Mouse (Mus musculus): ENCODE data around the gene 2310022A10Rik.
A peak's percentile ranks its signal among the peaks of the same experiment; 100 is the strongest.
"Not testable (repeated sequence)": the region's sequence is repeated elsewhere in the genome, so short reads cannot be mapped to it uniquely, and the experiment has no call there.

2310022A10Rik gene

DNA sequence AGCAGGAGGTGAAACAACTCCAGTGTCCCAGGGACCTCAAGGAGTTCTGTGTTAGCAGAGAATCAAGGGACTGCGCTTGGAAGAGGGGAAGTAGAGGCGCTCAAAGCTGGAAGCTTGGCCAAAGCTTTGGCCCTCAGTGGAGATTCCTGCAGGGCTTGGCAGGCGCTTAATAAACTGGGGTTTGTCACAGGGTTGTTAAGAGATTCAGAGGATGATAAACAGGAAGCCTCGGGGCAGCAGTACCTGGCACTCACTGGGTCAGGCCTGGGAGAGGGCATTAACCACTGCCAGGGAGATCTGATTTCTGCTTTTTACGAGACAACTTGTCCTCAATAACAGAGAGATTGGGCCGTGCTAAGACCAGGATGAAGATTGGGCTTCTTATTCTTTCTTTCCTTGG is 68.0 kb downstream of the 2310022A10Rik start:
- no peak for DNase-seq

DNA sequence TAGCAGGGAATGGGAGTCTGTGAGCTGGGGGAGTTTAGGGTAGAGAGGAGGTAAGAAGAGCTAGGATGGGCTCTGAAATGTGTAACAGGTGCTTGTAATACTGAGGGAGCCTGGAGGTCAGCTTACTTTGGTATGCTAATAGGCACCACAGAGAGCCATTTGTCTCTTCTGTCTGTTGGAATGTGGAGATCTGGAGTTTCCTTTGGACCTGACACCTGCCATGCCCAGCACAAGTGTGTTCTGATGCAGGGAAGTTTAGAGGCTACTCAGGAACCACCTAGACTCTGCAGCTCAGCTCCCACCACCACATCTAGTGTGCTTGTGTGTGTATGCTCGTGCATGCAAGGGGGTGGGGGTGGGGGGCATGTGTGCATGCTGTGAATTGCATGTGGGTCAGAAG is 69.2 kb downstream of the 2310022A10Rik start:
- DNase-seq, result no peak

DNA sequence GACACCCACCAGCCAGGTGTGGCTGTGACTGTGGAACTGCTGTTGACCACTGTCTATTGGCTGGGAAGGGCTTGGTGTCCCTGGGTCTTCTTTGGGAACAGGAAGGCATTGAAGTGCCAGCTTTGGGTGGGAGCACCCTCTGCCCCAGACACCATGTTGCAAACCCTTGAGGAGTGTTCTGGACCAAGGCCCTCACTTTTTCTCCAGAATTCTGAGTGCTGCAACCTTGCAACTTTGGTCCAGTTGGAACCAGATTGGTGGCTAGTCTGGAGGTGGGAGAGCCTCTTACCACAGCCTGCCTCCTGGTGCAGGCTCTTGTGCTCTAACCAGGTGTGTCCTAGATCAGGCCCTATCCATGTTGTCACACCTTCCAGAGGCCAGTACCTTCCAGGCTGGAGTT is 71.9 kb downstream of the 2310022A10Rik start:
- no peak for DNase-seq

DNA sequence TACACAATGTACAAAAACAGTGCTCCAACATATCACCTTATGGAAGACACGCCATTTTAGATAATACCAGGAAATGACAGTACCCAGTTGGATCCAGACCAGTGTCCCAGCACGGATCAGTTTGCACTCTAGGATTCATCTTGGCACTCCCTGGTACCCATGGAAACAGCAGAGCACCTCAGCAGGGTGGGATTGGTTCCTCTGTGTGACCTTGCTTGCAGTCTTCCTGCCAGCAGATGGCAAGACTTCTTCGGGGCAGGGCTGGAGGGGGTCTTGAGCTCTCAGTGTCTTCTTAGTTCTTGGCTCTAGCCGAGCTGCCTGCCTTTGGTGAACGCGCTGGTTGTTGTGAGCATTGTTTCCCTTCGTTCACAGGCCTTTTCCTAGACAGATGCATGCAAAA is 74.7 kb downstream of the 2310022A10Rik start:
- DNase-seq, result no peak

DNA sequence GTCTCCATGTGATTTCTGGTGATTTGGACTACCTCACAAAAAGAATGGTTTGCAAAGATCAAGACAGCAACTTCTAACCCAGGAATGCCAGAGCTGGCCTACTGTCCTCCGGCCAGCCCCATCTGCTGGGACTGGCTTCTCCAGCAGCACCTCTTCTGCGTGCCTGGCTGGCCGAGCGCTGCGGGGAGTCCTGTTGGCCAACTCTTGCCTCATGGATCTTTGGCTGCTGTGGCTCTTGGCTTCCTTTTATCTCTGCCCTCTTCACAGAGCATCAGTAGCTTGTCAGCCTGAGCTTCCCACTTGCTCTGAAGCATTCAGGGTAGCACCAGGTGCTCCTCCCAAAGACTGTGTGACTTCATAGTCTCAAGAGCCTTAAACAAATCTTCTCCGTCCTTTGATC is 75.2 kb downstream of the 2310022A10Rik start:
- peak; percentile 92 for DNase-seq

DNA sequence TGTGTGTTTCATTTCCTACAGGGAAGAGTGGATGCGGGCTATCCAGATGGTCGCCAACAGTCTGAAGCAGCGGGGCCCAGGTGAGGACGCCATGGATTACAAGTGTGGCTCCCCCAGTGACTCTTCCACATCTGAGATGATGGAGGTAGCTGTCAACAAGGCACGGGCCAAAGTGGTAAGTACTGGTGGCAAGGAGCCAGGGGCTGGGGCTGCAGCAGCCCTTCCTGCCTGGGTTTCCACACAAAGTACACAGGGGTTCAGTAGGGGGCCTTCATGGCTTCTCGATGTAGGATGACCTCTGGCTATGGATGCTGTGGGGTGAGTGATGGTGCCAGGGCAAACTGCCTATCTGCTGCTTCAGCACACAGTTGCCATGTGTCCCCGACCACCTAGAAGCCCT is 75.8 kb downstream of the 2310022A10Rik start:
- DNase-seq, result not testable (repeated sequence)

DNA sequence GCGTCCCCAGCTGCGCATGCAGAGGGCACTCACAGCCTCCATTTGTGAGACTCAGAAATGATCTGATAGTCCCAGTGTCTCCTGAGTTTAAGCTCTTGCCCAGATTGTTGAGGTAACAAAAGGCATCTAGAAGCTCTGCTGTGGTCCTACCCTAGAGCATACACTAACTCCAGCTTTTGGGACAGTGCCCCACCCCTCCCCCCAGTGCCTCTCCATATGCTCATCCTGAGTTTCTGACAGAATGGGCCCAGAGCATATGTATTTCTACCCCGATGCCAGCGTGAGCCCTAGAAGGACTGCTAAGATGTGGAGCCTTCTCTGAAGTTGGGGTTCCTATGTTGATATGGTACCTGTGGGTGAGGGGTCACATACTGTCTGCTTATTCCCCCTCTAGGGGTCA is 78.4 kb downstream of the 2310022A10Rik start:
- DNase-seq, result no peak
